Mouse (Mus musculus): ENCODE data around the gene 2900026A02Rik.

The 2900026A02Rik gene

GRCm38 (mm10) chr5:113146656-113147055, 74.4 kb downstream of the 2900026A02Rik start:
- DNase-seq = no peak

- no peak for DNase-seq
Observed at GRCm38 (mm10) chr5:113145171-113145570, 75.9 kb downstream of the 2900026A02Rik start.

DNA sequence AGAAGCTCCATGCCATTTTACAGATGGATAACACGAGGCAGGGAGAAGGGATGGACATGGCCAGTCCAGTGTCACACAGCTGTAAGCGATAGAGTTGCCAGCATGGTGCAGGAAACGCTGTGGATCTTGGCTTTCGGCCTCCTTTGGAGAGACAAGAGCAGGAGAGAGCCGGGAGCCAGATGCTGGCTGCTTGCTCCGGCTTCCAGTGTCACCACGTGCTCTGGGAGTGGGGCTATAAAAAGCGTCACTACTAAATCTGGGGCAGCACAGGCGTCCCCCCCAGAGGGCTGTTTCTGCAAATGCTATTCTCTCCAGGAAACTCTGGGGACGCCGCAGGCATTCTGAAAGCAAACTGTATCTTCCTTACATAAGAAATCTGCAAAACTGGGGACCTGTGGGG, 78.5 kb downstream of the 2900026A02Rik start:
- DNase-seq = no peak

DNA sequence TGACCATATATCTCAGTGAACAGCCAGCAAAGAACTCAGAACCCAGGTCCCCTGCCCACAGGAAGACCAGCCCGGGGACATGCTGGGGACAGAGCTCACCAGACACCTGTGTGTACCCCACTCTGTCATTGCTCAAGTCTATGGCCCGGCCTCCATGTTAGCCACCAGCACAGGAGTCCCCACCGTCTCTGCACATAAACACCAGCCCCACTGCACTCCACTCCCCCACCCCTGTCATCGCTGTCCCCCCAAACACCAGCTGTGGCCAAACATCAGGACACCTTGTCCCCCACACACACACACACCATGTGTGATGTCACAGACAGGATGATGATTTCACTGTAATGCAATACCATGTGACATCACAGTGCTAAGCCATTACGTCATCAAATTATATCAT, 79.0 kb downstream of the 2900026A02Rik start:
- DNase-seq = no peak

GRCm38 (mm10) chr5:113140872-113141271, 80.2 kb downstream of the 2900026A02Rik start:
- DNase-seq = no peak

- DNase-seq = no peak
Observed at GRCm38 (mm10) chr5:113140051-113140450, 81.0 kb downstream of the 2900026A02Rik start.

GRCm38 (mm10) chr5:113139064-113139726, 81.8 kb downstream of the 2900026A02Rik start:
- no peak for DNase-seq

DNA sequence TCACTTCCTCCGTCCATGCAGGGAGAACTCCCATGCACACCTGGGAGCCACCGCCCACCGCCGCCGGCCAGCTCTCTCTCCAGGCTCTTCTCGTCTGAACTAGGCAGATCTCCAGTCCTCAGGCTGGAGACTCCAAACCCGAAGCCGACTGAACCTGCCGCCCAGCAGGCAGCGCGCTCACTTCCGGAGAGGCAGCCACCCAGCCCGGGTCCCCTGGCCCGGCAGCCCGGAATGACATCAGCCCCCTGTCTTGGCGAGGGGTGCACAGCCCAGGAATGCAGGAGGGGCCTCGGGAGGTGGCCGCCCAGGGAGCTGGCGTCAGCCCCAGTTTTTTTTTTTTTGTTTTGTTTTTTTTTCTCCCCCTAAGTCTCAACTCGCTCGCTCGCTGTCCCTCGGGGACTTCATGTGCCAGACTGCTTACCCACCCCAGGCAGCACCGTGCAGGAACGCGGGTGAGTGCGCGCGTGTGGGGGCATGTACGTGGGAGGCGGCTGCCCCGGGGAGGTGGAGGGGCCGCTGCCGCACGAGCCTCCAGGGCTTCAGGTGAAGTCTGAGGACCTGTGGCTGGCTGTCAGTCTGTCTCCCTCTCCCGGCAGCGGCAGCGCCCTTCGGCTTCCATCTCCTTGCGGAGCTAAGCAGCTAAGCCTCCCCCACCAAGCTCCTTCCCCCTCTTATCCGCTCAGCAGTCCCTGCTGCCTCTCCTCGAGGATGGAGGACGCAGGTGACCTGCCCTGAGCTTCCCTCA, 82.5 kb downstream of the 2900026A02Rik start:
- DNase-seq = no peak

DNA sequence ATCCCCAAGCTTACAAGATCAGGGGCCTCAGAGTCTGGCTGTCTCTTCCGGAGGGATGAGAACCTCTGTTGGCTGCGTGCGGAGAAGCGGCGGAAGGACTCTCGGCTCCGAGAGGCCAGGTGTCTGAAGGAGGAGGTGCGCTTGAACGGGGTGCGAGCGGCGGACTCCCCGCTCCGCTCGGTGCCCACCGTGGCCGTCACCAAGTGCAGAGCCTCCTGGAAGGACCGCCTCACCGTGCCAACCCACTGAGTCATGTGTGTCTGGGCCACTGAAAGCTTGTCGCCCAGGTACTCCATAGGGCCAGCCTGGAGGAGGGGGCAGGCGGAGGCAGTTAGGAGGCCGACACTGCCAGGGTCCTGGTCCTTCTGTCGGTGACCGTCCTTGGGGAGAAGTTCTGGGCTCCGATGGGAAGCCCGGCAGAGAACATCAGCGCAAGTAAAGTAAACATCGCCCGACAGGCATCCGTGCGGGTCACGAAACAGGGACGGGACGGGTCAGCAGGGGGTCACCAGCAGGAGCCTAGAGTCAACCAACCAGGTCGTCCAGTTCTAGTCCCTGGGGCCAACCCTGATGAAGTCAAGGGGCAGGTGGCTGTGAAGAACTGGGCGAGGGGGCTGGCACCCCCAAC, 83.2 kb downstream of the 2900026A02Rik start:
- DNase-seq = no peak

- no peak for DNase-seq
Observed at GRCm38 (mm10) chr5:113136951-113137487, 84.0 kb downstream of the 2900026A02Rik start.

DNA sequence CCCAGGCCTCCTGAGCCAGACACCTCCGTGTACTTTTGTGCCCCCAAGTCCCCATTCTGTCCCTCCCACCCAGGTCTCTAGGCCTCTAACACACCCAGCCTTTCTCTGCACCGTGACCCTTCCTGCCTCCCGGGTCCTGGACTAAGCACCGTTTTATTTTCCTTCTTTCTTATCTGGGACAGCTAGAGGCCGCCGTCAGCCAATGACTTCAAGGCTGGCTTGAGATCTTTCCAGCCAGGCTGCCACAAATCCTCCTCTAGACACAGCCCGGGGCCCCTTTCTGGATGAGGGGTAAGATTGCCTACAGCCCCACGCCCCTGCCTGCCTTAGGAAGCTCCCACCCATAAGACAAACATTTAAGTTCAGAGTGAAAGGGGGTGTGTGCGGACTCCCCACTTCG, 85.5 kb downstream of the 2900026A02Rik start:
- DNase-seq = no peak

DNA sequence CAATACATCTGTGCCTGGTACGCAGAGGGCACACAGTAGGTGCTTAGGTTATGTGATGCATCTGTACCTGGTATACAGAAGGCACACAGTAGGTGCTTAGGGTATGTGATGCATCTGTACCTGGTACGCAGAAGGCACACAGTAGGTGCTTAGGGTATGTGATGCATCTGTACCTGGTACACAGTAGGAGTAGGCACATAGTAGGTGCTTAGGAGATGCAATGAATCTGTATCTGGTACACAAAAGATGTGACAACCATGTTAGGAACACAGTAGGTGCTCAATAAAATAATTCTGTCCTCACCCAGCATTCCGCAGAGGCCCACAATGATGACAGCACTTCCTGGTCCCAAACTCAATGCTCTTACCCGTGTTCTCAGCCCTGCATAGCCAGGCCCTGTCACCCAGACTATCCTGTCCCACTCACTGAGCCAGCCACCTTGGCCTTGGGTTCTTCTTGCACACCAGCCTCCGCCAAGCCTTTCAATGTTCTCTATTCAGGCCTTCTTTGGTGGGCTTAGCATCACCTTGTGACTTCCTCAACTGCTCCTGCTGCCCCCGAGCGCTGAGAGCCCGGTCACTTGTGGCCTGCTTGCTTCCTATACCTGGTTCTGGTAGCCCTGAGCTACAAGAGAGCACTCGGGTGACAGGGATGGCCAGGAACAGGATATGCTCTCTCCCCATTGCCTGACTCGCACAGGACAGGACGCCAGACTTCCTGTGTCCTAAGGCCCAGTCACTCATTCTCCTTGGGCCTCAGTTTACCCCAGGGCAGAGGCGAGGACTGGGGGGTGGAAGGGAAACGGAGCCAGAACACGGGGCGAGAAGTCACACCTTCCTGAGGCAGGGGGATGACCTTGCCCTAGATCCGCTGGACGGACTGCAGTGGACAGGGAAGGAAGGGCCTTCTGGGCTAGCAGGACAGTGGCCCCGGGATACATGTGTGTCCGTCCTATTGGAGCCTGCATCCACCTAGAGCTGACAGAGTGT, 87.0 kb downstream of the 2900026A02Rik start:
- DNase-seq = no peak

DNA sequence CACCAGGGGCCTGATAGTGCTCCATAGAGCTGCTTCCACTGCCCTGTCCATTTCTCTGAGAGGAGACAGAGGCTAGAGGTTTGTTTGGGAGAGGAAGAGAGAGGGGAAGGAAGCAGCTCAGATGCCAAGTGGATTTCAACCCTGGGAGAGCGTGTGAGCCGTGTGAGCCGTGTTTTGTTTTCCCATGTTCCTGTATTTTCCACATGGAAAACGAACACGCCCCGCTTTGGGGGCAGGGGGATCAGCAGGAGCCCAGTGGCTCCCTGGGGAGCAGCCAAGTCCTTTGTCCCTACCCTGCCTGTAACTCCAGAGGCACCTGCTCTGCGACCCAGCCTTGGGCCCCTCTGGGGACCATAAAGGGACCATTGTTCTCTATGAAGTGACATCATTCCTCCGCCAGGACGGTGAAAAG, 88.0 kb downstream of the 2900026A02Rik start:
- DNase-seq = no peak

- DNase-seq = no peak
Observed at GRCm38 (mm10) chr5:113132635-113133041, 88.4 kb downstream of the 2900026A02Rik start.

DNA sequence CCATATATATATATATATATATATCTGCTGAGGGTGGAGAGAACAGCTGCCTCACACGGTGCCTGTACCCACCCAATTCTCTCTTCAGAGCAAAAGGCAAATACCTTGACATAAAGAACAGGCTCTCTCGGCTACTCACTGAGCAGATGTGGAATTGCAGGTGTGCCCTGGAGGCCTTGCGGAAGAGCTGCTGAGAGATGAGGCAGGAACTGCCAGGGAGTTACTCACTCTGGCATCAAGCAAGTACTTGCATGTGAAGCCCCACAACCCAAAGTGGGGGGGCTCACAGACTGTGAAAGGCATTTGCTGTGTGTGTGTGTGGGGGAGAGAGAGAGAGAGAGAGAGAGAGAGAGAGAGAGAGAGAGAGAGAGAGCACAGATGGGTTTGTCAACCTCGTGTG, 92.6 kb downstream of the 2900026A02Rik start:
- no peak for DNase-seq

GRCm38 (mm10) chr5:113126476-113126875, 94.6 kb downstream of the 2900026A02Rik start:
- no peak for DNase-seq

GRCm38 (mm10) chr5:113123693-113124092, 97.3 kb downstream of the 2900026A02Rik start:
- no peak for DNase-seq

DNA sequence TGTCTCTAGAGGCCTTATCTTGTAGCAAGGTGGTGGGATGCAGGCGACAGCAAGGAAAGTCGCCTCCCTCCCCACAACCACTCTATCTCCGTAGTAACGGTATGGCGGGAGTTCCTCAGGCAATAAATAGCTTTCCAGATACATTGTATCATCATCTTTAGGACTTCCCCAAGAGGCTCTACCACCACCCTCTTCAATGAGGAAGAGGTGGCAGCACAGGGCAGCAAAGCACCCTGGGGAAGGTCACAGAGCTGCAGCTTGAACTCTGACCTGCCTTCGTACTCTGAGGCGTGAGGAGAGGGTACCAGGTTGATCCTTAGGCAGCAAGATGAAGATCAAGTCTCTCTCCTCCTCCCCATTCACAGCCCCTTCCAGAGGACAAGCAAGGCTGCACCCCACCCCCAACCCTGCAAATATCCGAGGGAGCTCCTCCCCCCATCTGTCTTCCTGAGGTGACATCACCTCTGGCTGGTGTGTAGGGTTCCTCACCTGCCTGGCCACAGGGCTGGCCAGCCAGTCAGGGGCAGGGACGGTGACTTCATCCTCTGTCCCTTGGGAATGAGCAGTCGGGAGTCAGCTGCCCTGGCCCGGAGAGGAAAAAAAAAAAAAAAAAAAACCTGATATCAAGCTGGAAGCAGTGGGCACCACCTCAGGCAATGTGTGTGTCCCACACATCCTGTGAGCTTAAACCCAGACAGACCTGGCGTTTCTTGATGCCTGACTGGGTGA, 98.5 kb downstream of the 2900026A02Rik start:
- no peak for DNase-seq

DNA sequence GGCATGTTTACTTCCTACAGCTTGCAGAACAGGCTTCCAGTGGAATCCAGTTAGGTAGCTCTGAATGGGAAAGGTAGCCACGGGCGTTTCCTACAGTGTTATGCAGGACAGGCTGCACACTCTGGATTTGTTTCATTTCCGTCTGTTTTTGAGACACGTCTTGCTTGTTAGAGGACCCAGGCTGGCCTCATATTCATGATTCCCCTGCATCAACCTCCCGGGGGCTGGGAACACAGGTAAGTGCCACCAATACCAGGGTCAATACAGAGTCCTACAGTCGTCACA, 99.5 kb downstream of the 2900026A02Rik start:
- DNase-seq = no peak

- no peak for DNase-seq
Observed at GRCm38 (mm10) chr5:113120741-113121590, 100.1 kb downstream of the 2900026A02Rik start.

GRCm38 (mm10) chr5:113119861-113120465, 101.1 kb downstream of the 2900026A02Rik start:
- DNase-seq = no peak
